Mouse (Mus musculus) frontal cortex, adult 2 months (tissue): Measurements from ENCODE around the gene Camkk1. TPM values are rescaled to one million over a fixed set of nuclear protein-coding genes. Genes with fewer than 3 reads are reported as not detected.

Experiments used
- polyA plus RNA-seq: library from polyadenylated mRNA; depleted of rRNA; stranded (reverse); fragments of >200 nt; gene quantifications from 2 replicates; pipeline ENCODE4 v1.2.3, GENCODE M21; 2012; rRNA removed

The Camkk1 gene
- polyA plus RNA-seq, 1 experiment, result 65.4 TPM

Other genes starting within 250 kb of the Camkk1 start
- gene Cyb5d2, start 222.9 kb upstream of the Camkk1 start, polyA plus RNA-seq, result 13.8 and 14.0 TPM in 2 replicates
- 29.9 and 32.3 TPM in 2 replicates for gene Zzef1, start 222.8 kb upstream of the Camkk1 start, polyA plus RNA-seq
- gene Atp2a3, start 57.8 kb upstream of the Camkk1 start, polyA plus RNA-seq, result 4.9 and 5.9 TPM in 2 replicates
- gene P2rx1, start 19.9 kb upstream of the Camkk1 start, polyA plus RNA-seq, result 0.53 and 0.54 TPM in 2 replicates
- 7.5 and 7.7 TPM in 2 replicates for gene Ncbp3, start 28.8 kb downstream of the Camkk1 start, polyA plus RNA-seq
- 0.17 and 0.18 TPM in 2 replicates for gene Itgae, start 71.6 kb downstream of the Camkk1 start, polyA plus RNA-seq
- gene Haspin, start 119.3 kb downstream of the Camkk1 start, polyA plus RNA-seq, result 0.15 and 0.24 TPM in 2 replicates
- gene P2rx5, start 141.4 kb downstream of the Camkk1 start, polyA plus RNA-seq, result 0.26 and 0.74 TPM in 2 replicates
- gene Emc6, start 158.0 kb downstream of the Camkk1 start, polyA plus RNA-seq, result 63.0 and 66.5 TPM in 2 replicates
- 23.9 and 24.6 TPM in 2 replicates for gene Tax1bp3, start 158.1 kb downstream of the Camkk1 start, polyA plus RNA-seq
- gene Ctns, start 180.0 kb downstream of the Camkk1 start, polyA plus RNA-seq, result 25.9 and 26.0 TPM in 2 replicates
- 5.0 and 5.4 TPM in 2 replicates for gene Shpk, start 180.5 kb downstream of the Camkk1 start, polyA plus RNA-seq
- gene Trpv1, start 215.3 kb downstream of the Camkk1 start, polyA plus RNA-seq, result 0.36 TPM in 2 replicates
- gene Trpv3, start 248.4 kb downstream of the Camkk1 start, polyA plus RNA-seq, result 0.46 and 0.56 TPM in 2 replicates